Mouse (Mus musculus) ES-CJ7 (cell line): ENCODE data around the gene Elavl2.

Source experiments
- DNase-seq: peaks from one replicate; pipeline ENCODE4 v3.0.0; 2011; ENCODE audit warnings: low read depth, low spot score

Elavl2 gene

DNA sequence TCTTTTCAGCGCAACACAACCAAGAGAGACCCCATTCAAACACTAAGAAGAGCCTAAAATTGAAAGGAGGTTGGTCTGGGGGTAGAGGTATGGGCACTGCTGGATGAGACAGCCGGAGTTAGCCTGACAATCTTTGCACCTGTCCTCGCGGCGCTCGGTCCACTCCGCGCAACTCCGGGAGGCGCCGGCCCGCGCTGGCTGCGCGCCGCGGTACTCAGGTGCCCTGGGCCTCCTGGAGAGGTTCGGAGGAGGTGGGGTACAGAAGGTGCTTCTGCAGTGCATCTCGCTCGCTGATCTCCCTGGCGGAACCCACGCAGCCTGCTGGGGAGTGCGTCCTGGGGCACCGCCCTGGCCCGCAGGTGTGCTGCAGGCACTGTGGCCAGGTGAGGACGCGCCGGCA, at the start of gene Elavl2:
TSS of gene Elavl2 (minus strand) at position 363 of the 400 bp plus-strand sequence.
- no peak for DNase-seq

DNA sequence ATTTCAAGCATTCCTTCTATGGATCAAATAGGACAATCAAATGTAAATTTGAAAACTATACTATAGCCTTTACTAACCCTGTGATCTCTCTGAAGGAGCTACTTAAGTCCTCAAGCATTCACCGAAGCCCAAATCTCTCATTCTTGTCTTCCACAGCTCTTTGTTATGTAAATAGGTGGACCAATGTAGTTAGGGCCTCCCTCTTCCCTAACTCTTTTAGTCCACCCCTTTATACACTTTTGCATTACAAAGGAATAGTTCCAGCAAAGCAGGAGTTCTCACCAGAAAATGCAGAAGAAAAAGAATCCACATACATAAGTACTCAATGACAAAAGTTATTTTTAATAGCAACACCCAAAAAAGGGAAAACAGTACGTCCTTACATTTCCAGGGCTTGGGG, 47.3 kb upstream of the Elavl2 start:
- peak; percentile 84 for DNase-seq

DNA sequence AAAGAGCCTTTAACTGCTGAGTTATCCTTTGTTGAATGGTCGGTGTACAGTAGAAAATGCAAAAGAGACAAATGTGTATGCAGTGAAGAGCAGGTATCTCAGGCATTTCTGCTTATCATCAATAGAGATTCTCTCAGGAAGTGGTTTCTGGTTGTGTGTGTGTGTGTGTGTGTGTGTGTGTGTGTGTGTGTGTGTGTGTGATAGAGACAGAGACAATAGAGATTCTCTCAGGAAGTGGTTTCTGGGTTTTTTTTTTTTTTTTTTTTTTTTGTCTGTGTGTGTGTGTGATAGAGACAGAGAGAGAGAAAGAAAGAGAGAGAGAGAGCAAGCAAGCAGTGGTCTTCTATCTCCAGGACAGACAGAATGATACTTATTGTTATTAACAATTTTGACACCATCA, 15.0 kb upstream of the Elavl2 start:
- DNase-seq: no peak

DNA sequence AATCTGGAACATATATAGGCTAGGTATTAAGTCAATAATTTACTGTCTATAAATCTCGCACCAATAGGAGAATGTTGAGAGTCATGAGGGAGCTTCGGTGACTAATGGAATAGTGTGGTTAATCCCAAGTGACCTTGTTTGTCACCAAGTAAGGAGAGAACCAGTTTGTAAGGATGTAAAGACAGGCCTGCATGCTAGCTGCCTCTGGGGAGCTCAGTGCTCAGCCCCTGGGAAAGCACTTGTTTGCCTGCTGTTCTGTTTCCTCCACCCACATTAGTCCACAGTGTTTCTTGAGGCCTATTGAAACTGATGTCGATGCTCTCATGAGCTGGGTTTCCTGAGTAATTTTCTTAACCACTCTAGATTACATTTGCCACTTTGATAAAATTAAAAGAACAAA, 4.5 kb upstream of the Elavl2 start:
- no peak for DNase-seq

DNA sequence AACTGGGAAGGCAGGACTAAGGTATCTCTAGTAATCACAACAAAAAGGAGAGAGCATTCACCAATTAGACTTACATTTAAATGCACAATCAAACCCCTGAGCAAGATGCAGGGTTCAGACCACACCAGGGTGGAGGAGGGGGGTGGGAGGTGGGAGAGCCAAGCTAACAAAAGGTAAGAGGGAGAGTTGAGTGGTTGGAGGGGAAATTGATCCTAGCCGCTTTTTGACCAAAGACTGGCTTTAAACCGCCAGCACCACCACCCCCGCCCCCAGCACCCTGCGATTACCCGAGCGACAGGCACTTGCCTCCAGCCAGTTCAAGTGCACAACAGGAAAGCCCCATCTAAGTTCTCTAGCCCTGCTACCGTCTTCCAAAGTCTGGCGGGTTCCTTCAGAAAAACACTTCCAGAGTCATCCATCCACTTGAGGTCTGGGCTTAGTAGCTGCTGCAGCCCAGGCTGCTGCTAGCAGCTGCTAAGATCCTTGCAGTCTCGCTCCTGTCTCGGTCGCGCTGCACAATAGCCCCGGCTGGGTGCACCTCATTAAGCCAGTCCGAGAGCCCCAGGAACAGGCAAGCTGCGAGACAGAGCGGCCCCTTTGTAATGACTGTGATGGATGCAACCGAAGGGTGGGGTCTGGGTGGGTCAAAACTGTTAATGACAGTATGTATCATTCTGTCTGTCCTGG, 932 bp downstream of the Elavl2 start:
- peak; percentile 72 for DNase-seq

DNA sequence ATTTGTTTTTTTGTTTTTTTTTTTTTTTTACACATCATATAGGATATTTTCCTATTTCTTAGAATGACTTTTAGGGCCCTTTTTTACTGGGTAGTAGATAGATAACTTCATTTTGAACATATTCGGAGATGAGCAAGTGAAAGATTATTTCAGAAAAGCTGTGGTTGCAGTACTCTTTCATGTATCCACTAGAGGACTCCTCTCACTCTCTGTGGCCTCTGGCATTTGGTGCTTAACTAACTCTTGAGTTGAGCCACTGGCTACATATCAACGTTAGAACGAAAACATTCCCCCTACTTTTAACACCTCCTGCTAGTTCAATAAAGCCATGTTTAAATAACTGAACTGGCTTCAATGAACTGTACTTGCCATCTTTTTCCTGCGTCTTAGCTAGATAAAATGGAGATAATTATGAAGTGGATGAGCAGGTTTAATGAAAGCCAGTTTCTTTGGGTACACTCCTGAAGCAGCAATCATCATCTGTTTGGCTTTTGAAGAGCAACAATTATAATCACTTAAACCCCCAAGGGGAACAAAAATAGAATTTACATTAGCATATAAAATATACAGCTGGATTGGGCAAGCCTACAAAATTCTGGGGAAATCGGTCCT, 8.5 kb downstream of the Elavl2 start:
- no peak for DNase-seq

DNA sequence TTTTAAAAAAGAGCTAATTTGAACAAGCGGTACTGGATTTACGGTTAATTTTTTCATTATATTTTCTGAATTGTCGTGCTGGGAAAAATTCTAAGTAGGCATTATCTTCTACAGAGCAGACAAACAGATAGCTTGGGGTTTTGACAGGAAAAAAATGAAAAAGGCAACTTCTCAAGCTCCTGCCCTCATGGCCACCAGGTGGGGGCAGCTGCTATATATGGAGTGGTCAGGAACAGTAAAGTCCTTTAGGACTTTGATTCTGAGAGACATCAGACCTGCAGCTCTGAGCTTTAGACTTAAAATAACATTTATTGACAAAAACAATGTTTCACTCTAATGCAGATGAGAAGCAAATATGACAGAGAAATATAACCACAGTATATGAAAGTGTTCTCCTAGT, 12.9 kb downstream of the Elavl2 start:
- DNase-seq: no peak

DNA sequence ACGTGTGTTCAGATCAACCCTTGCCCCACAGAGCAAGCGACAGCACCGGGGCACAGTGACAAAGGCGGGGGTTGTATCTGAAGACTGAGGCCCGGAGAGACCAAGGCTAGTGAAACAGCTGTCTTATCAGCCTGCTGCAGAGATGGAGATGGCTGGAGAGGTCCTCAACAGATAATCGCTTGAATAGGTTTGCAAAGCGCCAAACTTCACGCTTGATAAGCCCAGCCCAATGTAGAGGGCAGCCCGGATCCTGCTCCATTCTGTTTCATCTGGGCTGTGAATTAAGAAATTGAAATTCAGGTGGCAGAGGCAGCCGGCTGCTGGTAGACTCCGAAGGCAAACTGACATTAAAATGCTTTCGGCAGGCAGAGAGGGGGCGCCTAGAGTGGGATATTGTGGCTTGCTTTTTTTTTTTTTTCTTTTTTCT, 19.4 kb downstream of the Elavl2 start:
- no peak for DNase-seq

DNA sequence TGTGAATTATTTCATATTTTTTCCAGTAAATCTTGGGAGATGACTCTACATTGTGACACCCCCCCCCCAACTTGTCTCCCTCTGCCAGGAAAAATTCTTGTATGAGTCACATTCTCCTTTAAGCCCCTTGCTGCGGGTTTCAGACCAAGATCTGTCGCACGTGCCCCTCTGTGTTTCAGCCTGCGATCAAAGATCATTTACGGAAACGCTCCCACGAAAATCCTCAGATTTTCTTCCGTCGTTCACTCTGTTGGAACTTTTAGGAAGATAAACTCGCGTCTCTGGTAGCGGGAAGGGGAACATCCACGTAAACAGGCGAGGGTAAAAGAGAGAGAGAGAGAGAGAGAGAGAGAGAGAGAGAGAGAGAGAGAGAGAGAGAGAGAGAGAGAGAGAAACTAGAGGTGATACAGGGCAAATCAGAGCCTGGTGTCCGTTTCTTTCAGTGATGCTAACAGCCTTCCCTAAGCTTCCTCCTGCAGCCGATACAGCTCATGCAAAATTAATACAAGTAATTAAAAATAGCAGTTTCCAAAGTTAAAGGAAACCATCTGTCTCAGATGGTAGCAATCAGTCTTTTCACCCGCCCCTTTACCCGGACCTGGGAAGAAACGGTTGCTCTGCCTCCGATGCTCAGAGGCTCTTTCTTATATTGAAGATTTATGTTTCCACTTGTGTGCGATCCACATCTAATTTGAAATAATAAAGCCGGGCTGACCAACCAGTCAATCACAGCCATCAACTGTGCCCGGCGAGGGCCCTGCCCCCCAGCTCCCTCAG, 20.1 kb downstream of the Elavl2 start:
- no peak for DNase-seq

DNA sequence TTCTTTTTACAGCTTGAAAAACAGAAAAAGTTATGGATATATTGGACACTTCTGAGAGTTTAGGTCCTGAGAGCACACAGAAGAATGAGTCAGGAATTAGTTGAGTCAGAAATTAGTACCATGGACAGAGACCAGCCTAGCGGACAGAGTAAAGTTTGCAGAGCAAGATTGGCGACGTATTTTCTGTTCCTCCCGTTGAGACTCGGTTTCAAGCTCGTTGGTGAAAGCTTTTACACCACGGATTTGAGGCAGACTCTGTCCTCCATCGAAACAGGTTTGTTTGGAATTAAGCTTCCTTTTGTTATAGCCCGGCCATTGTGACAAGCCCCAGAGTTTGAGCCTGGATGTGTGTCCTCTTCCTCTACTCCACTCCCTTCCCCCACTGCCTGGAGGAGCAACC, 21.0 kb downstream of the Elavl2 start:
- DNase-seq: peak; percentile 72

DNA sequence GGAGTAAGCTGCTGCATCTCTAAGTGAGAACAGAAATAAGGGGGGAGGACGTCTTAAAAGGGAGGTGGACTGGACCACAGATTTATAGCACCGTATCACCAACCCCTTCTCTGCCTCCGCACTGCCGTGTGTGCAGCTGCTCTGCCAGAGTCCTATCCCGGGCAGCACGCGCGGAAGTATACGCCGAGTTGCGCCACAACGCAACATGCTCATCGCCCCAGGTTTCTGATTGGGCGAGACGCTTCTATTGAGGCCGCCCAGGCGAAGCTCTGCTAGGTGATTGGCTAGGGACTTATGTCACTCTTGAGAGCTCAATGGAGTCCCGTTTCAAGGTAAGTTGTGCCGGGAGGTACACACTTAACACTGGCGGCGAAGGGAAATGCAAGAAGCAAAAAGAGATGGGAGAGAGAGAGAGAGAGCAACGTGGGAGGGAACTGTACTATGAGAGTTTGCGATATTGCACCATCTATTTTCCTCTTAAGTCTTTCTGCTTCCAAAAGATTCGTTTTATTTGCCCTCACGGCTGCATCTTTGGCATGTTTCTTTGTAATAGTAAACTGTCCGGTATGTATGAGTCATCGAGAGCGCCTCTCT, 24.2 kb downstream of the Elavl2 start:
- DNase-seq: peak; percentile 99

DNA sequence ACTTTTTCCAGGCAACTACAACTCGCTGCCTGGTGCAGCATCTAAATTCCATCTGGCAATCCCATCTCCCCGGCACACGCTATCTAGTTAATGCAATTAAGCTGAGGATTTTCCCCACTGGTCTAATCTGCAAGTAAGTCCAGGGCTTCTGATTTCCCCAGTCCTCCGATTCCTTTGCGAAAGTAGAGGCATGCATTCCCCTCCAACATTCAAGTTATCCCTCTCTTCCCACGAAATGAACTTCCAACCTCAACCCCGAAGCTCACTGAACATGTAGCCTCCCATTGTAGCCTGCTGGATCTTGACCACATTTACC, 25.3 kb downstream of the Elavl2 start:
- DNase-seq: no peak

DNA sequence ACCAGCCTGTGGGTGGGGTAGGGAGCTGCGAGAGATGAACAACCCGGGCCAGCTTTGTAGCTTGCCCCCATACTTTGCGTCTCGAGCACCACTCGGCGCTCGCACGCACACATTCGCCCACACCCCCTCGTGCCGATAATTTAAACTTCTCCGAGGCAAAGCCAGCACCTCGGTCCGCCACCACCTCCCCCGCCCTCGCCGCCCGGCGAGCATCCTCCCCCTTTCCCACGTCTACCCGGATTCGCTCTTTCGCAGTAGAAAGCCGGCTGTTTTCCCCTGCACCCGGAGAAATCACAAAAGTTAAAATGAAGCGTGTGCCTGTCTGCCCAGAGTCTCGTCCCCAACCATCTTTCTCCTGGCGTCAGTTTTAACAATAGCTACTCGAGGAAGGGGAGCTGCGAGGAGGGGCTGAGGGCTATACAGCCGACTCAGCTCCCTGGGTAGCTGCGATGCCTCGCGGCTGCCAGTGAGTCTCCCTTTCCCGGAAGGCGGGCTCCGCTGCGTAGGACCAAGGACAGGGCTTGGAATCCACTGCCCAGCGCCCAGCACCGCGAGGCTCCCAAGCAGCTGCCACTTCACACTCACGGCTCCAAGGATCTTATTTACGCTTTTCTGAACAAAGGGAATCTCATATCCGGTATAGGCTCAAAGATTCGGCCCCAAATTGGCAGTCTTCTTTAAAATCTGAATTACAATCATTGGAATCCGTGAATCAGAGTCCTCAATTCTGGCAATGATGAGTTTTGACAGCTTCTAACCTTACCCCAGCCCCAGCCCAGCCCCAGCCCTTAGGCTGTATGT, 25.8 kb downstream of the Elavl2 start:
- peak; percentile 61 for DNase-seq

DNA sequence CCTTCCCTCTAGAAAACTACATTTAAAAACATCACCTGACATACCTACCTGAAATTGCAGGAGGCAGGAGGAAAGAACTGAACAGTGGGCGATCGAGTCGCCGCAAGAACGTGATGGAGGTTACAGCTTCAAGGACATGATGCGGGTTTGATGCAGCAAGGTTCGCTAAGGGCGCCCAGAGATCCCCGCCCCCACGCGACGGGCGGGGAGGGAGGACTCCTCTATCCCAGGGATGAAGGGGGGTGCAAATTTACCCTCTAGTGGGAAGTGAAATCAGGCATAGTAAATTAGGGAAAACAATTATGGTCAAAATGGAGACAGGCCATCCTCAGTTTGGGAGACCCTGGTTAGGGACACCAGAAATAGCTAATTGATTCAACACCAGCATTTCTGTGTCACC, 27.7 kb downstream of the Elavl2 start:
- peak; percentile 30 for DNase-seq

DNA sequence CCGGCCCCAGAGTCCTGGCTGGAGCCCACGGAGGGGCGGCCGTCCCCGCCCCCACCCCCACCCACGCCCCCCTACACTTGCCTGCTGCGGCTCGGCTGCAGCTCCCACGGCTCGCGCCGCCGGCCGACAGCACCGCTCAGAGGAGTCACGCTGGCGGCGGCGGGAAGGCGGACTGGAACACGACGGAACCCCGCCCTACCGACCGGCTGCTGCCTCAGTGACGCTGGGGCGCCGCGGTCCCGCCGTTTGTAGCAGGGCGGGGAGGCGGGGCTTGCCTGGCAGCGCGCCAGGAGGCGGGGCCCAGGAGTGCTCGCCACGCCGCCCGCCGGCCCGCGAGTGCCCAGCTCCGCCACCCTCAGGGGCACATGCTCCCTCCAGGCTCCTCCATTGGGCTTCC, 28.8 kb downstream of the Elavl2 start:
- DNase-seq: peak; percentile 80

DNA sequence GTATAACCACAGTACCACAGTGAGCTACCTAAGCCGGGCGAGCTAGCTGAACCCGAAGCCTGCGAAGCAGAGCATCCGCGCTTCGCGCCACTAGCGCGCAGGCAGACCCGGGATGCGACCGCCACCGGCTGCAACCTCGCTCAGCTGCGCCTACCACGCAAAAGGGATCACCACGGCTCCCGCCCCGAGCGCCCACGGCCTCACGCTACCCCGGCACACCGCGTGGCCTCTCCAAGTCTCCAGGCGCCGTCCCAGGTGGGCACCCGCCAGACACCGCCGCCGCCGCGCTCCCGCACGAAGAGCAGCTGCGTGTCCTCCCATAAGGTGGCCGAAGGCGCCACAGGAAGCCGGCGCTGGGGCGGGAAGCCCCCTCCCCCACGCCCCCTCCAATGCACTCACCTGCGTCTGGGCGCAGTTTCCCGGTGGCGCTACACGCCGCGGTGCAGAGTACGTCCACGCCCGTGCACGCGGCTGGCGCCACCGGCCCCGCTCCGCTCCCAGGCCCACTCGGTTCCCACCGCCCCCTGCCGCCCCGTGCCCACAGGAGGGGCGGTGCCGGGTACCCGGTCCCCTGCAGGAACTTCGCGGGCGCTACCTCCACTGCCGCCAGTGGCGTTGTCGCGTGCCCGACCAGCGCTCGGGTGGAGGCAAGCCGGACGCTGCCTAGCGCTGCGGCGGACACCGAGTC, 29.3 kb downstream of the Elavl2 start:
- DNase-seq: peak; percentile 59

DNA sequence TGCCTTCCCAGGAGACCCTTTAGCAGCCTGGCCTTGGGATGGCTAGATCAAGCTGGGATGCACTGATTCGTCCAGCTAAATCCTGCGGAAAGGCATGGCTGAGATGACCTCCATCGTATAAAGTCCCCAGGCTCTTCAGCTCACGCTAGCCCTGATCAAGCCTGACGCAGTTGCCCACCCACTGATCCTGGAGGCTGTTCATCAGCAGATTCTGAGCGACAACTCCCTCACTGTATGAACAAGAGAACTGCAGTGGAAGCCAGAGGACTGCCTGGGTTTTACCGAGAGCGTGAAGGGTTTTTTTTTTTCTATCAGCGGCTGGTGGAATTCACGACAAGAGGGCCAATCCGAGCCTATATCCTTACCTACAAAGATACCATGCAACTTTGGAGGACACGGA, 35.3 kb downstream of the Elavl2 start:
- DNase-seq: peak; percentile 60

DNA sequence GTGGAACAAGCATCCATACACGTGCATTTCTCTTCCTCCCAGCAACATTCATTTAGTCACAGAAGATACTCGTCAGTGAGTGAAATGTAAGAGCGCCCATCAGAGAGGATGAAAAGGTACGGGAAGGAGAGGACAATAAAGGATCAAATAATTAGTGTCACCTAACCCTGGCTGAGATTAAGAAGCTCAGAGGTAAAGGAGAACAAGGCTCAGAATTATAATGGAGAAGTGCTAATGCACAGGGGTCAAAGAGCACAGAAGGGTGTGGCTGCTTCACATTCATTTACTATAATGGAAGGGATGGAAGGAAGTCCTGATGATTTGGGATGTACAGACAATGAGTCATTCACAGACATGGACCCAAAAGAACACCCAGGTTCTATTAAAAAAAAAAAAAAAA, 36.6 kb downstream of the Elavl2 start:
- peak; percentile 50 for DNase-seq

DNA sequence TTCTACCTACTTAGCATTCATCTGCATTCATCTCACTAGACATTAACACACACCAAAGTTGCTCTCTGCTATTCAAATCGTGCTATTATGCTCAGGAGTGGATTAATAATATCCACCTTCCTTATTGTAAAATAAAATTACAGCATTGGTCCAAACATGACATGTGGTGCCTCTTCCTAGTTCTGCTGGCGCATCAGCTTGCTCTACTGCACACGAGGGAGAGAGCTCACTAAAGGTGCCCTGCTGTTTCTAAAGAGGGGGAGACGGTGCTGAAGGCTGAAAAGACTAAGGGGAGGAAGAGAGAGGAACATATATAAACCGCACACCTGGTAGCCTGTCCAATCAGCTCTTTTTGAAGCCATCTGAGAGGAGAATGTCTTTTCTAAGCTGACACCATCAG, 38.1 kb downstream of the Elavl2 start:
- no peak for DNase-seq

DNA sequence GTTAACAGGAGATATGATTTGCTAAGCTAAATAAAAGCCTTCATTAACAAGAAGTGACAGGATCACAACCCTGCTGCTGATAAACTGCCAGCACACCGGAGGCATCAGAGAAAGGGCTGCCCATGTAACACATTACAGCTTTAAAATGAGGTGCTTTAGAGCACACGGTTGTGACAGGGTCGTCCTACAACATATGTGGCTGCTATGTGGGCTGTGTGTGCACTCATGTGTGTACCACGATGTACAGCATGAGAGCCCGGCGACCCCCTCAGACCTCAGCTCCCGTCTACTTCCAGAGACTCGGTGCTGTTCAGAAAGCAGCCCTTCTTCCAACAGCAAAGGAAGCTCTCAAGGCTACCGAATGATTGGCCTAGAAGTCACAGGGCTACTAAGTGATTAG, 47.4 kb downstream of the Elavl2 start:
- DNase-seq: no peak

DNA sequence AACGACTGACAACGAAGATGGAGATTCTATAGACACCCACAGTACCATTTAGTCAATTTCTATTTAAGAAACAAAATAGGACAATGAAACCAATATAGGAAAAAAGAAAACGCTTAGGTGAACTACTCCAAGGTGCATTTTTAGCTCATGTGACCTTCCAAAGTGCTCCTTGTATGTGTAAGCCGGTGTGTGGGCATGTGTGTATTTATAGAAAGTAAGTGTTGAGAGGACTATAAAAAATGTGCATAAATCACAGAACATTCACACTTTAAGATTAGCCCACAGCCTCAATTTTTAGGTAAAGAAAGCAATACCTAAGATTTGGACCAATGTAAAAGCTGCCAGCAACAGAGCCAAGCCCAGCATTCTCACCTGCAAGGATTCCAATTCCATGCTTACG, 51.0 kb downstream of the Elavl2 start:
- no peak for DNase-seq
